Mouse (Mus musculus): ENCODE measurements around the gene Trim11. TPM values are rescaled to one million over a fixed set of nuclear protein-coding genes. Genes with fewer than 3 reads are reported as not detected.

Trim11 gene
- polyA plus RNA-seq, 1 experiment from 2014 or later = 20.3 TPM

Small RNAs within 50 kb of the gene (microRNA-seq; reads per million reads assigned to microRNA genes)
- gene Gm44313 = not detected

Other genes starting within 250 kb of the Trim11 start
- gene Olfr317, start 238.9 kb upstream of the Trim11 start, polyA plus RNA-seq (2014; fragmentation: Nextera tagmentation; extraction: Ambion mirVana) = not detected in 2 replicates
- not detected in 2 replicates for gene Olfr316, start 225.4 kb upstream of the Trim11 start, polyA plus RNA-seq (2014; fragmentation: Nextera tagmentation; extraction: Ambion mirVana)
- not detected in 2 replicates for gene Olfr315, start 204.9 kb upstream of the Trim11 start, polyA plus RNA-seq (2014; fragmentation: Nextera tagmentation; extraction: Ambion mirVana)
- not detected in 2 replicates for gene Olfr314, start 195.1 kb upstream of the Trim11 start, polyA plus RNA-seq (2014; fragmentation: Nextera tagmentation; extraction: Ambion mirVana)
- 5.0 and 8.7 TPM in 2 replicates for gene Fam183b, start 176.1 kb upstream of the Trim11 start, polyA plus RNA-seq (2014; fragmentation: Nextera tagmentation; extraction: Ambion mirVana)
- not detected in 2 replicates for gene Olfr313, start 163.1 kb upstream of the Trim11 start, polyA plus RNA-seq (2014; fragmentation: Nextera tagmentation; extraction: Ambion mirVana)
- not detected in 2 replicates for gene Olfr312, start 148.9 kb upstream of the Trim11 start, polyA plus RNA-seq (2014; fragmentation: Nextera tagmentation; extraction: Ambion mirVana)
- not detected in 2 replicates for gene Olfr311, start 138.8 kb upstream of the Trim11 start, polyA plus RNA-seq (2014; fragmentation: Nextera tagmentation; extraction: Ambion mirVana)
- gene Gm12258, start 130.9 kb upstream of the Trim11 start, polyA plus RNA-seq (2014; fragmentation: Nextera tagmentation; extraction: Ambion mirVana) = 11.4 and 12.4 TPM in 2 replicates
- 7.1 and 9.4 TPM in 2 replicates for gene 2810021J22Rik, start 110.9 kb upstream of the Trim11 start, polyA plus RNA-seq (2014; fragmentation: Nextera tagmentation; extraction: Ambion mirVana)
- gene Zfp39, start 73.9 kb upstream of the Trim11 start, polyA plus RNA-seq (2014; fragmentation: Nextera tagmentation; extraction: Ambion mirVana) = 7.5 and 8.2 TPM in 2 replicates
- gene Btnl10, start 60.2 kb upstream of the Trim11 start, polyA plus RNA-seq (2014; fragmentation: Nextera tagmentation; extraction: Ambion mirVana) = 0.07 TPM in 1 of 2 replicates, not detected in the other
- gene Rnf187, start 39.2 kb upstream of the Trim11 start, polyA plus RNA-seq (2014; fragmentation: Nextera tagmentation; extraction: Ambion mirVana) = 211 and 222 TPM in 2 replicates
- gene Hist3h2ba, start 29.2 kb upstream of the Trim11 start, polyA plus RNA-seq (2014; fragmentation: Nextera tagmentation; extraction: Ambion mirVana) = 31.2 and 32.5 TPM in 2 replicates
- 32.4 and 33.9 TPM in 2 replicates for gene Hist3h2a, start 23.4 kb upstream of the Trim11 start, polyA plus RNA-seq (2014; fragmentation: Nextera tagmentation; extraction: Ambion mirVana)
- gene Trim17, start 23.4 kb upstream of the Trim11 start, polyA plus RNA-seq (2014; fragmentation: Nextera tagmentation; extraction: Ambion mirVana) = 0.20 and 0.62 TPM in 2 replicates
- gene Obscn, start 158.3 kb downstream of the Trim11 start, polyA plus RNA-seq (2014; fragmentation: Nextera tagmentation; extraction: Ambion mirVana) = 0.69 and 0.75 TPM in 2 replicates
- gene Iba57, start 185.6 kb downstream of the Trim11 start, polyA plus RNA-seq (2014; fragmentation: Nextera tagmentation; extraction: Ambion mirVana) = 1.8 and 2.6 TPM in 2 replicates
- gene Gjc2, start 205.1 kb downstream of the Trim11 start, polyA plus RNA-seq (2014; fragmentation: Nextera tagmentation; extraction: Ambion mirVana) = 0.36 TPM in 1 of 2 replicates, not detected in the other
- 124 and 130 TPM in 2 replicates for gene Guk1, start 214.1 kb downstream of the Trim11 start, polyA plus RNA-seq (2014; fragmentation: Nextera tagmentation; extraction: Ambion mirVana)
- gene Mrpl55, start 224.4 kb downstream of the Trim11 start, polyA plus RNA-seq (2014; fragmentation: Nextera tagmentation; extraction: Ambion mirVana) = 92.3 and 103 TPM in 2 replicates
- gene 2310033P09Rik, start 230.2 kb downstream of the Trim11 start, polyA plus RNA-seq (2014; fragmentation: Nextera tagmentation; extraction: Ambion mirVana) = 28.7 and 34.3 TPM in 2 replicates